Comparison of ENCODE assay signal across 8 mouse cellular contexts in genomic region chr13:94788771-94789649, GRCm38 (mm10). TPM values are rescaled to one million over a fixed set of nuclear protein-coding genes. Genes with fewer than 3 reads are reported as not detected.
DNase-seq lines count a peak whose midpoint lies in the region; ATAC-seq and TF ChIP-seq lines count a peak whose summit lies in the region.

Tbca (plus strand) TSS chr13:94788910.

- ATAC-seq in embryonic facial prominence, embryonic 13.5 days (ENCODE audit: insufficient number of reproducible peaks, insufficient read depth, low FRiP score, low TSS enrichment, low read depth) = peak; percentile 92
- peak; percentile 98 for ATAC-seq in limb, embryonic 13.5 days (ENCODE audit: low FRiP score, low read depth)
- ATAC-seq in midbrain, embryonic 16.5 days = peak; percentile 97

- intact Hi-C loops in heart, adult 2 months (cut with DNase I) = no loop called here

- peak within 1 kb of the TSS; percentile 95 for H3K27ac ChIP-seq in embryonic facial prominence, embryonic 13.5 days
- H3K27ac ChIP-seq in heart, adult 2 months = peak within 1 kb of the TSS; percentile 82
- H3K27ac ChIP-seq in limb, embryonic 13.5 days = peak within 1 kb of the TSS; percentile 92
- H3K27ac ChIP-seq in midbrain, embryonic 16.5 days (ENCODE audit: low read length) = peak within 1 kb of the TSS; percentile 85

- H3K4me3 ChIP-seq in embryonic facial prominence, embryonic 13.5 days = peak within 1 kb of the TSS; percentile 99
- peak within 1 kb of the TSS; percentile 89 for H3K4me3 ChIP-seq in heart, adult 2 months
- peak within 1 kb of the TSS; percentile 99 for H3K4me3 ChIP-seq in limb, embryonic 13.5 days
- H3K4me3 ChIP-seq in midbrain, embryonic 16.5 days (ENCODE audit: low read depth, low read length) = peak within 1 kb of the TSS; percentile 52

- H3K79me2 ChIP-seq in heart, adult 2 months (replicated peaks; ENCODE audit: control insufficient read depth, insufficient read depth, low read length) = peaks cover 3% of the 10 kb centered on the region

- no peak for TF ChIP-seq CTCF in heart, adult 2 months (IDR thresholded peaks at IDR 0.05)

- DNase-seq in 3134 (ENCODE audit: extremely low read depth, insufficient read length, low spot score) = peak; percentile 91
- peak; percentile 90 to 93 for DNase-seq in adrenal gland, postnatal 36 days
- peak; percentile 90 to 91 for DNase-seq in heart, adult 2 months
- peak; percentile 74 to 86 for DNase-seq in kidney, adult 8-10 months
- DNase-seq in spleen, postnatal 10 days (ENCODE audit: low spot score in 2 of 2) = peak; percentile 78 to 89

- TF ChIP-seq EP300 in heart, adult 2 months (IDR thresholded peaks at IDR 0.05; ENCODE audit: insufficient read depth, low read depth, low read length) = no peak

- no peaks in the 10 kb centered on the region for H3K36me3 ChIP-seq in embryonic facial prominence, embryonic 13.5 days
- peaks cover 3% of the 10 kb centered on the region for H3K36me3 ChIP-seq in heart, adult 2 months (ENCODE audit: control insufficient read depth, insufficient read depth, low read length)
- no peaks in the 10 kb centered on the region for H3K36me3 ChIP-seq in limb, embryonic 13.5 days
- no peaks in the 10 kb centered on the region for H3K36me3 ChIP-seq in midbrain, embryonic 16.5 days (ENCODE audit: control insufficient read depth, insufficient read depth, low read length)

- H3K9me3 ChIP-seq in embryonic facial prominence, embryonic 13.5 days = no peaks in the 10 kb centered on the region
- H3K9me3 ChIP-seq in limb, embryonic 13.5 days = no peaks in the 10 kb centered on the region
- no peaks in the 10 kb centered on the region for H3K9me3 ChIP-seq in midbrain, embryonic 16.5 days (replicated peaks; ENCODE audit: control insufficient read depth, low read length, poor library complexity, severe bottlenecking)

- H3K4me2 ChIP-seq in embryonic facial prominence, embryonic 13.5 days = peak within 1 kb of the TSS; percentile 80
- H3K4me2 ChIP-seq in limb, embryonic 13.5 days (replicated peaks) = peak within 1 kb of the TSS; percentile 83
- peak within 1 kb of the TSS; percentile 72 for H3K4me2 ChIP-seq in midbrain, embryonic 16.5 days (ENCODE audit: low read length)

- H3K27me3 ChIP-seq in embryonic facial prominence, embryonic 13.5 days = 0 out of 2 replicates have a peak, but pooled peaks cover 4% of the 10 kb centered on the region
- no peaks in the 10 kb centered on the region for H3K27me3 ChIP-seq in heart, adult 2 months (ENCODE audit: control insufficient read depth, insufficient read depth, low read length)
- H3K27me3 ChIP-seq in limb, embryonic 13.5 days = peaks cover 8% of the 10 kb centered on the region
- H3K27me3 ChIP-seq in midbrain, embryonic 16.5 days (ENCODE audit: control insufficient read depth, insufficient read depth, low read depth, low read length) = no peaks in the 10 kb centered on the region

- H3K4me1 ChIP-seq in embryonic facial prominence, embryonic 13.5 days = peaks cover 11% of the 10 kb centered on the region
- H3K4me1 ChIP-seq in heart, adult 2 months (ENCODE audit: control insufficient read depth, insufficient read depth, low read length) = peaks cover 5% of the 10 kb centered on the region
- H3K4me1 ChIP-seq in limb, embryonic 13.5 days = peaks cover 11% of the 10 kb centered on the region
- peaks cover 10% of the 10 kb centered on the region for H3K4me1 ChIP-seq in midbrain, embryonic 16.5 days (ENCODE audit: control insufficient read depth, insufficient read depth, low read length)

- WGBS in embryonic facial prominence, embryonic 13.5 days = under 1% methylated on average over 80 of the region's 81 CpGs
- WGBS in heart, adult 2 months = under 1% methylated on average over 81 of the region's 81 CpGs
- under 1% methylated on average over 81 of the region's 81 CpGs for WGBS in limb, embryonic 13.5 days
- under 1% methylated on average over 63 of the region's 81 CpGs for WGBS in midbrain, embryonic 16.5 days

- TF ChIP-seq POLR2A in heart, adult 2 months (IDR thresholded peaks at IDR 0.05; ENCODE audit: insufficient read depth, low read depth, low read length) = peak; percentile 68

- peak within 1 kb of the TSS; percentile 98 for H3K9ac ChIP-seq in embryonic facial prominence, embryonic 13.5 days
- H3K9ac ChIP-seq in heart, adult 2 months (ENCODE audit: low read depth, low read length) = peak within 1 kb of the TSS; percentile 95
- H3K9ac ChIP-seq in limb, embryonic 13.5 days = peak within 1 kb of the TSS; percentile 95
- peak within 1 kb of the TSS; percentile 72 for H3K9ac ChIP-seq in midbrain, embryonic 16.5 days (ENCODE audit: low read depth, low read length)

RNA-seq across cellular contexts. Expression of gene Tbca, which starts in this region (rescaled TPM):
- 100 to 1,000 TPM; 203 to 256 TPM for total RNA-seq in adrenal gland, postnatal 36 days (2021)
- polyA plus RNA-seq in embryonic facial prominence, embryonic 13.5 days (2015; fragmentation: Nextera tagmentation; extraction: Ambion mirVana) = 265 and 349 TPM in 2 replicates
- 100 to 1,000 TPM; 111 to 123 TPM for total RNA-seq in heart, adult 2 months (2021)
- polyA plus RNA-seq in heart, adult 2 months (2012; rRNA removed) = 11.9 and 41.9 TPM in 2 replicates
- polyA plus RNA-seq in limb, embryonic 13.5 days (2015; fragmentation: Nextera tagmentation; extraction: Ambion mirVana) = 256 and 266 TPM in 2 replicates
- polyA plus RNA-seq in midbrain, embryonic 16.5 days (2015; fragmentation: Nextera tagmentation; extraction: Ambion mirVana) = 270 and 304 TPM in 2 replicates

Comparison
In these comparisons a context has a peak if more than half of its experiments do, and no peak if none do; other contexts are left out.
1. Peak in every context shown above with its lines: DNase-seq, ATAC-seq, H3K4me3 ChIP-seq and H3K27ac ChIP-seq.